Mouse (Mus musculus): ENCODE measurements around the gene Hras.

GRCm38 (mm10) chr7:141216894-141217293 lies 23.1 kb upstream of the Hras start:
- no peak for TF ChIP-seq CTCF (IDR thresholded peaks at IDR 0.05; ENCODE audit: borderline replicate concordance, insufficient read depth, low read length)
- no peak for TF ChIP-seq POLR2A (IDR thresholded peaks at IDR 0.05; ENCODE audit: low read depth, low read length)
